Mouse (Mus musculus) brain, embryonic 14.5 days (tissue): ENCODE results near the gene Gm21083. TPM values are rescaled to one million over a fixed set of nuclear protein-coding genes. Genes with fewer than 3 reads are reported as not detected.
"Not testable (repeated sequence)": the region's sequence is repeated elsewhere in the genome, so short reads cannot be mapped to it uniquely, and the experiment has no call there.

ENCODE experiments used
- DNase-seq: peaks from one replicate; pipeline ENCODE4 v3.0.0-alpha.2; 2011; ENCODE audit warnings: low read depth
- CTCF ChIP-seq: fragments of 200-500 bp; IDR thresholded peaks from 2 replicates; pipeline ENCODE4 v1.5.1; 2012; ENCODE audit warnings: inconsistent platforms, mild to moderate bottlenecking, moderate library complexity, borderline replicate concordance; ENCODE audit not compliant: insufficient read depth, insufficient read length; ENCODE audit errors: extremely low read depth
- polyA plus RNA-seq: library from polyadenylated mRNA; depleted of rRNA; stranded (reverse); fragments of >200 nt; gene quantifications from 2 replicates; pipeline ENCODE4 v1.2.3, GENCODE M21; 2012; rRNA removed

Gene Gm21083
- polyA plus RNA-seq, result not detected in 2 replicates

- DNase-seq, result not testable (repeated sequence)
Observed at GRCm38 (mm10) chr5:15577033-15577432, at the start of gene Gm21083. Gm21083 (plus strand) TSS chr5:15577333.

- DNase-seq, result not testable (repeated sequence)
Observed at GRCm38 (mm10) chr5:15529122-15529521, 48.0 kb upstream of the Gm21083 start, which contains the start of gene Gm21190. Gm21190 (minus strand) TSS chr5:15529222.

GRCm38 (mm10) chr5:15548642-15549041 is 28.5 kb upstream of the Gm21083 start:
- DNase-seq, result not testable (repeated sequence)

GRCm38 (mm10) chr5:15549134-15549533 is 28.0 kb upstream of the Gm21083 start:
- DNase-seq, result not testable (repeated sequence)

GRCm38 (mm10) chr5:15549606-15550005 is 27.5 kb upstream of the Gm21083 start:
- peak; percentile 19 for DNase-seq
- TF ChIP-seq CTCF, result 0 out of 2 replicates have a peak, but pooled peaks have one; percentile 3

GRCm38 (mm10) chr5:15558654-15559053 is 18.5 kb upstream of the Gm21083 start:
- DNase-seq, result not testable (repeated sequence)

- not testable (repeated sequence) for DNase-seq
Observed at GRCm38 (mm10) chr5:15561425-15562264, 15.5 kb upstream of the Gm21083 start.

GRCm38 (mm10) chr5:15573735-15574134 is 3.4 kb upstream of the Gm21083 start:
- DNase-seq, result not testable (repeated sequence)

- DNase-seq, result peak; percentile 2
Observed at GRCm38 (mm10) chr5:15586351-15586750, 9.2 kb downstream of the Gm21083 start.

GRCm38 (mm10) chr5:15588291-15588690 is 11.2 kb downstream of the Gm21083 start:
- peak; percentile 57 for DNase-seq

More at GRCm38 (mm10) chr5:15586351-15586750, 9.2 kb downstream of the Gm21083 start:
- peak; percentile 12; the same call in 1 of the 2 replicates for TF ChIP-seq CTCF

GRCm38 (mm10) chr5:15590635-15591034 is 13.5 kb downstream of the Gm21083 start:
- DNase-seq, result not testable (repeated sequence)

GRCm38 (mm10) chr5:15591577-15591976 is 14.4 kb downstream of the Gm21083 start:
- DNase-seq, result not testable (repeated sequence)

GRCm38 (mm10) chr5:15598831-15599230 is 21.7 kb downstream of the Gm21083 start:
- DNase-seq, result not testable (repeated sequence)

- DNase-seq, result not testable (repeated sequence)
Observed at GRCm38 (mm10) chr5:15600342-15600741, 23.2 kb downstream of the Gm21083 start.

GRCm38 (mm10) chr5:15601481-15601880 is 24.3 kb downstream of the Gm21083 start:
- DNase-seq, result not testable (repeated sequence)

- DNase-seq, result not testable (repeated sequence)
Observed at GRCm38 (mm10) chr5:15601960-15602359, 24.8 kb downstream of the Gm21083 start.

GRCm38 (mm10) chr5:15602424-15602947 is 25.4 kb downstream of the Gm21083 start:
- not testable (repeated sequence) for DNase-seq

GRCm38 (mm10) chr5:15603008-15603407 is 25.9 kb downstream of the Gm21083 start:
- not testable (repeated sequence) for DNase-seq

- DNase-seq, result not testable (repeated sequence)
Observed at GRCm38 (mm10) chr5:15603585-15603984, 26.5 kb downstream of the Gm21083 start.

- not testable (repeated sequence) for DNase-seq
Observed at GRCm38 (mm10) chr5:15606677-15607076, 29.5 kb downstream of the Gm21083 start.

- peak; percentile 47 for DNase-seq
Observed at GRCm38 (mm10) chr5:15610695-15611094, 33.6 kb downstream of the Gm21083 start.
